Mouse (Mus musculus): ENCODE measurements around the gene Foxa2.
A peak's percentile ranks its signal among the peaks of the same experiment; 100 is the strongest.

Foxa2 gene

DNA sequence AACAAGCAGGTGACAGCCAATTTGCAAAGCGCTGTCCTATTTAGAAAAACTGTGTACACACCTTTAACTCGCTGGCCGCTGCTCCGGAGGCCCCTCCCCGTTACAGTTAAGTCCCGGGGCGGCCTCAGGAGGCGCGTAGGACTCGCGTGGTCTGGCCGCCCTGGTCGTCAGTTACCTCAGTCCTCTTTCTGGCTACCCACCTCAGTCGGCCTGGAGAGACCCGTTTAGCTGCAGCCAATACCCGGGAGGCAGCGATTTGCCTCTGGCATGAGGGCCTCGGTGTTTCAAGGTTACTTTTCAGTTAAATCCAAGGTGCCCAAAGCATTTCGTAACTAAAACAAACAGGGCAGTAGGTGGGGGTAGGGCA, at the start of gene Foxa2:
Foxa2 (minus strand) TSS at position 171 of the 367 bp plus-strand sequence.
- no peak for DNase-seq

DNA sequence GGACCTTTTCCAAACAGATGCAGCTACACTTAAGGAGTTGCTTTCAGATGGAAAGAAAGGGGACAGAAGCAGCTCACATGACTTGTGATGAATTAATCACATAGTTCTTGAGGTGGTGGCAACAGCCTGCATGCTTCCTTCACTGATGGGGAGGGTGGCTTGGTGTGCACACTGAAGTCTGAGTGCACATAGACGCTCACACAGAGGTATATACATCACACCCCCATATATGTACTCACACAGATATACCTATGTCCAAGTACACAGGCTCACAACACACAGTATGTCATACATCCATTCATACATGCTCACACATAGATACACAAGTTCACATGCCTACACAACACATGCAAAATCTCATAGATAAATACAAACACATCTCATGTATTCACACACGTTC, 45.3 kb upstream of the Foxa2 start:
- DNase-seq = no peak

DNA sequence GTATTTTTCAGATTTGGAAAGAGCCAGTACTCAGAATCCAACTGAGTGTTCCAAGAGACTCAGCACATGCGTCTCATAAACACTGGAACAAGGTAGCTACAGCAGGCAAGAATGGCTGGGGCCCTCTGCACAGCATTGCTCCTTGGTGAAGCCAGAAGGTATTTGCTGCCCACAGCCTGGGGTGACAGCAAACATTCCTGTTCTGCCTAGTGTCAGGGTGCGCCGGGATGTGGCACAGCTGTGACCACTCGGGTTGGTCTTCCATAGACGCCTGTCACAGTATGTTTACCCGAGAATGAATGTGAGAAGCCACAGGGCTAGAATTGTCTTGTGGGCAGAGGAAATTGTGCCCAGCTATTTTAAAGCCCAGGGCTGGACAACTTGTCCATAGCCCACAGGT, 44.9 kb upstream of the Foxa2 start:
- DNase-seq = no peak

DNA sequence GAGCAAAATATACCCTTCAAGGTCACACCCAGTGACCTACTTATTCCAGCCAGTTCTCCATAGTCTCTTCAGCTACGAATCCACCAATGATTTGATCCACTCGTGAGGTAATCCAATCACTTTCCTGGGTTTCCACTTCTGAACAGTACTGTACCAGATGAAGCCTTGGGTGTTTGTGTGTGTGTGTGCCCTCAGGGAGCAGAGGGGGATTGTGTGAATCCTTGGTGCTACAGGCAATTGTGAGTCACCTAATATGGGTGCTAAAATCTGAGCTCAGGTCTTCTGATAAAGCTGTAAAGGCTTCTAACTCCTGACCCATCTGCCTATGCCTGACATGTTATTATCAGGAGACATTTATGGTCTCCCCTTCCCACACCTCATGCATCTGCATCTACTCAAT, 43.3 kb upstream of the Foxa2 start:
- no peak for DNase-seq

DNA sequence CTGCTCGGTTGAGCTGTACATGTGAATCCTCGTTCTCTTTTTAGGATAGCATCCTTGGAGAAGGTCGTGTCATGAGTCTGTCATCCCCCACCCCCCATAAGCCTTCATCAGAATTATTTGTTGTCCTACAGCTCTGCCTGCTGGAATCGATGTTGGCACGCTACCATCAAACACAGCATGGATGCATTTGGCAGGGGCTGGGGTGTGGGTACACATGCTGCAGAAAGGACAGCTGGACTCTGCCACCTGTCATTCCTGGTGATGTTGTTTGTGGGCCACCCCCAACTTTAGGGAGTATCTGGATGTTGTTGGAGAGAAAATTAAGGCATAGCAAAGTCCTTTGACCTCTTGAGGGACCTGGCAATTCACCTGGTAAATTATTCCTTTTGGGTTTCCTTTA, 38.8 kb upstream of the Foxa2 start:
- DNase-seq = no peak

DNA sequence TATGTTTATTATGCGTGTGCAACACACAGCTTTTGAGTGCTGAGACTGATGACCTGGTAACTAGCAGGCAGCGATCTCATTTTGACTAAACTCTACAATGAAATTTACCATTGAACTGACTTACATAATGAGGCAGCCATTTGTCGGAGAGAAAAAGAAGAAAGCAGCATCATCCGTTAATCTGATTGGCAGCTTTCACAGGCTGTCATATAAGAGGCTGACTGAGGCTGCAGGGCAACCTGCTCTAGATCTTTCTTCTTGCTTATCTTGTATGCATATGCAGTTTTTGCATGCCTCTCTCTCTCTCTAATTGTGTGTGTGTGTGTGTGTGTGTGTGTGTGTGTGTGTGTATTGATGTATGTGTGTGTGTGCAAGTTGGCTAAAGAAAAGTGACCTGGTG, 38.4 kb upstream of the Foxa2 start:
- no peak for DNase-seq

DNA sequence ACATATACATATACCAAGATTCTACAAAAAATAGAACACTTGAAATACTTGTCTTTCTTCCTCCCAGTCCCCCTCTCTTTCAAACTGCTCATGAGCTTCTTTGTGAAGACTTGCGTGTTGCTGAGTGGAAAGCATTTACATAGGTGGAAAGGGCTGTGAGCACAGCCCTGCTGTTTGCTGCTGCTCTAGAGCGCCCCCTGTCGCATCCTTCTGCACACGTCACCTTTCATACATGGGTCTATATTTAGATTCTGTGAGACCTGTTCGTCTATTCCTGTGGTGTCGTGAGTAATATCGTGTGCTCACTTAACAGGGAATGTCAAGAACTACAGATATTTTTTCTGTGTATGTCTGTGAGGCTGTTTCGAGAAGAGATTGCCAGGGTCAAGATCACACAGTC, 35.5 kb upstream of the Foxa2 start:
- DNase-seq = peak; percentile 24 to 80

DNA sequence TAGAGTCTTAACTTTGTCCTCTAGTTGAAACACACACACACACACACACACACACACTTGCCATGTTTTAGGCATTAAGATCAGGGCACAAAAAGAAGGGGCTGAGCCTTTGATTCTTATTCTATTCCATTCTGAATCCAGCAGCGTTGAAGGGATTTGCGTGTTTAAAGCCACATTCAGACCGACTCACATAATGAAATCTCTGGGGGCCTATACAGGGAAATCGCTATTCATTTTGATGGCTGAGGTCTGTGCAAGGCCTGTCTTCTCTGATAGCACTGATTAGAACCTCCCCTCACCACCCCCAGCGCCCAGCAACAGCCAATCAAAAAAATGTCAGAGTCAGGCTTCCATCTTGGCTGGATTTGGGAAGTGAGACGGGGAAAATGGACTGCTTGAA, 13.9 kb upstream of the Foxa2 start:
- DNase-seq = no peak

DNA sequence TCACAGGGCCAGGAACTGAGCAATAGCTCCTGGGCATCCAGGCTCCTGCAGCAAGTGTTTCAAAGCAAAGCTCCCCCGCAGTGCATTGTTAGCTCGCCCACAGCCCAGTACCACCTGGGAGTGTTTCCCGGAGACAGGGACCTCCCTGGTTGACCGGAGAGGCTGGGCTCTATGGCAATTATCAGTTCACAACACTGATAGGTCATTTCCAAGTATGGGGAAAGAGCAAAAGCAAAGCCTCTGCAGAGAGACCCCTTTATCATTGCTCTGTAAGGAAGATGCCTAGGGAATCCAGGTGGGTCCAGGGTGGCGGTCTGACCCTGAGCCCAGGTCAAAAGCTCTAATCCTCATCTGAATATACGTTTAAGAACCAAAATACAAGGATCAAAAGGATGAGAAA, 6.6 kb upstream of the Foxa2 start:
- DNase-seq = no peak

DNA sequence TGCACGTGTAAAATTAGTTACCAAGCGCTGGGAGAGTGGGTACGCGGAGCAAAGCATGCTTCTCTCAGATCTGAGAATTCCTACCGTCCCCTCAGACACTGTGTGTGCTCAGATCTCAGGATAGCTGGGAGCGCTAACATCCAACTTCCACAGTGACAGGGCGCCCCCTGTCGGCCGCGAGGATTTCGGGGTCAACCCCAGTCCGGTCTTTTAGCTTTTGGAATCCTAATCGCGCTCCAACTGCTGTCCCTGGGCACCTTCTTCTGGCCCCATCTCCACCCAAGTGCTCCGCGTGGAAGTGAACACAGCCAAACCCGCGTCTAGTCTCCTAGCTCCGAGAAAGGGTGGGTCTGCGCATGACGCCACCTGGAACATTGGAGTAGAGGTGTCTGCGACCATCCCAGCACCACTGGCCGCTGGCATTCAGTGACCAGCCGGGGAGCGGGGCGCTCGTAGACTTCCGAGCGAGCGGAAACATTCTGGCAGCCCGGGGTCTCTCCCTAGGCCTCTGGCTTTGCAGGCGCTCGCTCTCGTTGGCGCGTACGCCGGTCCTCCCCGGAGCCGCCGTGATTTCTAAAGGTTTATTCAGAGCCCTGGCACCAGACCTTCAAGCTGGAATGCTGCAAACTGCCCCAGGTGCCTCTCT, 1.8 kb upstream of the Foxa2 start:
- DNase-seq = peak; percentile 61 to 92

DNA sequence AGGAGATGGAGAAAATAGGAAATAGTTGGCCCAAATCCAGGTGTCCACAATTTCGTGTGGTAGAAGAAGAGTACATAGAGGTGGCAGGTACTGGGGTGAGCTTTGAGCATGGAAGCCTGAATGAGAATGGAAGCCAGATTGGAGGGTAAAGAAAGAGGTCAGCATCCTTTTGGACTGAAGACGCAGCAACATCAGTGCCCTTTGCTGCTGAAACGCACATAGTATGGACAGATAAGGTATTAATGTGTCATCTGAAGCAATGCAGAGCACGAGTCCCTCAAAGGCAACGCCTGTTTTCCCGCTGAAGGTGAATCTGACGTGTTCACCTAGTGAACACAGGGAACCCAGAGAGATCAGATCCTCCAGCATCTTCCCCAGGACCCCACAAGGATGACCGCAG, 842 bp upstream of the Foxa2 start:
- DNase-seq = no peak

DNA sequence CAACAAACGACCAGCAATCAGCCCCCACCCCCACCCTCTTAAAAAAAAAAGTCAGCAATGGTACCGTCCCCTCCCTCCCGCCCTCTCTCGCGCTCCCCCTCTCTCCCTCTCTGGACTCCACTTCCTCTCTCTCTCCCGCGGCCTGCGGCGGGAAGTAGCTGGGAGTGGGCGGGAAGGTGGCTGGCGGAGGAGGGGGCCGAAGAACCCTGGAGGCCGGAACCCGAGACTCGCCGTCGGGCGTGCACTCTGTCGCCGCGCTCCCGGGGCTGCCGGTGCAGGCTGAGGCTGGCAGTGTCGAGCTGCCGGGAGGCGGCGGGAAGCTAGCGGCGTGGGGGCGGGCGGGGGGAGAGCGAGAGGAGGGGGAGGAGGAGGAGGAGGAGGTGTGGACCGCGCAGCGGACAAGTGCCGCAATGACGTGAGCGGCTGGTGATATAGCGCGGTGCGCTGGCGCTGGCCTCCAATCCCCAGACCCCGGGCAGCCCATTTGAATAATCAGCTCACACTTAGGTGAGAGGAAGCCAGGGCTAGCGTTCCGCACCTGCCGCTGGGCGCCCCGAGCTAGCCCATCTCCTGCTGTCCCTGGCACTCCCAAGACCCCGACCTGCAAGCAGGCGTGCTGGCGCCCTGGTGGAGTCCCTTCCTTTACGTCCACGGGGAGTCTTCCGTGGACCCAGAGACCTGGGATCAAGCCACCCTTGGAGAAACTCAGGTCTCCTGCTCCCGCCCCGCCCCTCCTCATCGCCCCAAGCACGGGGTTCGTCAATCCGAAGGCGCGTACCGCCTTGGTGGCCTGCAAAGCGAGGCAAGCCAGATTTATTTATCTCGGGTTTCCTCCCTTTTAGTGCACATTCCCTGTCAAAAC, 601 bp downstream of the Foxa2 start:
- no peak for DNase-seq

DNA sequence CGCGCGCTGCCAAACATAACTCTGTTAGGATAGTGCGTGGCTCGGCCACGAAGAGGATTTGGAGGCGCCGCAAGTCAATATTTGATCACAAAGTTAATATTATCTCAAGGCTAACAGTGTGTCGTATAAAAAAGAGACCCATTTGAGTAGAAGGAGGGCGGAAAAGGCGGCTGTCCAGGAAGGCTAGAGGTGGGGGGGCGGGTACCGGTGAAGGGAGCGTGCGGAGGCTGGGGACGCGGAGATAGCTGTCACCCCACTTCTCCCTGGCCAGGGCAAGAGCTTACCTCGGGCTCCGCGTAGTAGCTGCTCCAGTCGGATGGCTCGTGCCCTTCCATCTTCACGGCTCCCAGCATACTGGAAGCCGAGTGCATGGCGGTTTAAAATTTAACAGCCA, 1.2 kb downstream of the Foxa2 start:
- DNase-seq = no peak

DNA sequence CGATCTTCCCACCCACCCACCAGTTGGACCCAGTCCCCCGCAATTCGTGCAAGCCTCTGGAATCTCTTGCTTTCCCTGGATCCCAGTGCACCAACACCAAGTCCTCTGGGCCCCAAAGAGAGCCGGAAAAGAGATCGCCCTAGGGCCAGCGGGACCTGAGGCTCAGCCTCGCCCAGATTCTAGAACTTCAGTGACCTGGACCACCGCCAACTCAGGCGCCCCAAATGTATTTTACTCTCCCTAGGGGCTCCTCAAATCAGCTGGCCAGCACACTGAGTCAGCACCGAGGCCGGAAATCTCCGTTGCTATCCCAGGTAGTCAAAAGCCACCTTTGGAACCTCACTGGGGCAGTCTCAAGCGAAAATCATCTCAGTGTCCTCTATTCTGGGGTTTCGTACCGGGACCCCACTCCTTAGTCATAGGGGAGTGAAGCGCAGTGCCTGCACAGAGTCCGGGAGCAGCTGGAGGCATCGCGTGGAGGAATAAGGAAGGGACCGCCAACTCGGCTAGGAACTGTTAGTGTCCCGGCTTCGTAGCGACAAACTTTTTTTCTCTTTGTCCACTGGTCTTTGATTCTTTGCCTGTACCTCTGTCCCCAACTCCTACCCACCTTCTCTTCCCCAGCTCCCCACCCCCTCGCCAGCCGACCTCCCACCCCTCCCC, 1.8 kb downstream of the Foxa2 start:
- no peak for DNase-seq

DNA sequence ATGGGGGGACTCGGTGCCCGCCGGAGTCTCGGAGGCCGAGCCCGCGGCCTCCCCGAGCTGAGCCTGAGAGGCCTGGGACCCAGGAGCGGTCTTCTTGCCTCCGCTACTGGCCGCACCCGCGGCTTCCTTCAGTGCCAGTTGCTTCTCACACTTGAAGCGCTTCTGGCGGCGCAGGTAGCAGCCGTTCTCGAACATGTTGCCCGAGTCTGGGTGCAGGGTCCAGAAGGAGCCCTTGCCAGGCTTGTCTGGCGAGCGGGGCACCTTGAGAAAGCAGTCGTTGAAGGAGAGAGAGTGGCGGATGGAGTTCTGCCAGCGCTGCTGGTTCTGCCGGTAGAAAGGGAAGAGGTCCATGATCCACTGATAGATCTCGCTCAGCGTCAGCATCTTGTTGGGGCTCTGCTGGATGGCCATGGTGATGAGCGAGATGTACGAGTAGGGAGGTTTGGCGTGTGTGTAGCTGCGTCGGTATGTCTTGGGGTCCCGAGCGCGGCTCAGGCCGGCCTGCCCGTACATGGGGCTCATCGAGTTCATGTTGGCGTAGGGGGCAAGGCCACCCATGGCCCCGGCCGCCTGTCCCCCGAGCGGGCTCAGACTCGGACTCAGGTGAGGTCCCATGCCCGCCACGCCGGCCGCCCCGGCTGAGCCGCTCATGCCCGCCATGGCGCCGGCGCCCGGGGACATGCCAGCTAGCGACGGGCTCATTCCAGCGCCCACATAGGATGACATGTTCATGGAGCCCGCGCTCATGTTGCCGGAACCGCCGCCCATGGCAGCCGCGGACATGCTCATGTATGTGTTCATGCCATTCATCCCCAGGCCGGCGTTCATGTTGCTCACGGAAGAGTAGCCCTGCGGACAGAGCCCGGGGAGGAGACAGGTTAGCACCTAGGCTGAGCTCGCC, 2.5 kb downstream of the Foxa2 start:
- DNase-seq = no peak

DNA sequence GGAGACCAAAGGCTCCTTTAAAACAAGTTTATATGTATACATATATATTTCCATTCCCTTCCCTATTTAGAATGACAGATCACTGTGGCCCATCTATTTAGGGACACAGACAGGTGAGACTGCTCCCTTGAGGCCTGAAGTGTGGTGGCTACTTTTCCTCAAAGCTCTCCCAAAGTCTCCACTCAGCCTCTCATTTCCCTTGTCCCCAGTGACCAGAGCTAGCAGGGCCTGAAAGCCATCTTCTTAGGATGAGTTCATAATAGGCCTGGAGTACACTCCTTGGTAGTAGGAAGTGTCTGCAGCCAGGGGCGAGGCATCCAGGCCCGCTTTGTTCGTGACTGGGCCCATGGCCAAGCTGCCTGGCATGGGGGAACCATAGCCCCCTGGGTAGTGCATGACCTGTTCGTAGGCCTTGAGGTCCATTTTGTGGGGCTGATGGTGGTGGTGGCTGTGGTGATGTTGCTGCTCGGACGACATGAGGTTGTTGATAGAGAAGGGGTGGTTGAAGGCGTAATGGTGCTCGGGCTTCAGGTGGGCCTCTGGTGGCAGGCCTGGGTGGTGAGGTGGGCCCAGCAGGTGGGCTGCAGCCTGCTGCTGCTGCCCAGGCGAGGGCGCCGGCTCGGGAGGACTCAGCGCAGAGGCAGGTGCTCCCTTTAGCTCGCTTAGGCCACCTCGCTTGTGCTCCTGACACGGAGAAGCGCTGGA, 3.3 kb downstream of the Foxa2 start:
- DNase-seq = no peak

DNA sequence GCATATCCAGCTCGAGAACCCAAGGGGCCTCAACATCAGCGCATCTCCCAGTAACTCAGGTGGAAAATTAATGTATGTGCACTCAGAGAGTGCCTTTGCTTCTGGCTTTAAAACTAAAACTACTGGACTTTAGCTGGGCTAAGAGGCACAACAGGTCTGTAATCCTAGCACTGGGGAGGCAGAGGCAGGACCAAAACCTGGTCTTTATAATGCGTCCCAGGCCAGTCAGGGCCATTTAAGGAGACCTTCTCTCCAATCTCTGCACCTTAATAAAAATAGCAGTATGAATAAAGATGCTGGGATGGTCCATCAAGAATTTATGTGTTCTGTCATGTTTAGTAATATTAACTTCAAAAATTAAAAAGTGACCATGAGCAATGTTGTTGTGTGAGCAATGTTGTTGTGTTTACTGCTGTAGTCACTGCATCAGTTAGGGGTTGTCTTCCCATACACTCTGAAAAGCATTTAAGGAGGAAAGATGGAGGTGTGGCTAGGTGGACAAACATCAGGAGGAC, 4.6 kb downstream of the Foxa2 start:
- no peak for DNase-seq

DNA sequence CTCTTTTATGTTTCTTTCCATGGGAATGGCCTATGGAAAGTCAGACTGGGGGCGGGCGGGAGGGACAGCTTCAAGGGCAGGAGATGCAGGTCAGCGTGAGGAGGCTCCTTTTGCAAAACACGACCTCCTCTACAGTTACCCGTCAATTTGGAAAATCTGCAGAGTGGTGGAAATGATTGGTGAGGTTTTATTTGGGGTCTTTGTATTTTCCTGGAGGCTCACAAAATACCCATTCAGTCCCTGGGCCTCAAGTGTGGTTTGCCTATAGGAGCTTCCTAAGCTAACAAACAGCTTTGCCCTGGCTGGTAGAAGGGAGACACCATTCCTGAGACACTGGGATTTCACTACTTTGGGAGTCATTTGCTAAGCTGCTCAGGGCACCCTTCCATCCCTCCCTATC, 5.4 kb downstream of the Foxa2 start:
- DNase-seq = no peak

DNA sequence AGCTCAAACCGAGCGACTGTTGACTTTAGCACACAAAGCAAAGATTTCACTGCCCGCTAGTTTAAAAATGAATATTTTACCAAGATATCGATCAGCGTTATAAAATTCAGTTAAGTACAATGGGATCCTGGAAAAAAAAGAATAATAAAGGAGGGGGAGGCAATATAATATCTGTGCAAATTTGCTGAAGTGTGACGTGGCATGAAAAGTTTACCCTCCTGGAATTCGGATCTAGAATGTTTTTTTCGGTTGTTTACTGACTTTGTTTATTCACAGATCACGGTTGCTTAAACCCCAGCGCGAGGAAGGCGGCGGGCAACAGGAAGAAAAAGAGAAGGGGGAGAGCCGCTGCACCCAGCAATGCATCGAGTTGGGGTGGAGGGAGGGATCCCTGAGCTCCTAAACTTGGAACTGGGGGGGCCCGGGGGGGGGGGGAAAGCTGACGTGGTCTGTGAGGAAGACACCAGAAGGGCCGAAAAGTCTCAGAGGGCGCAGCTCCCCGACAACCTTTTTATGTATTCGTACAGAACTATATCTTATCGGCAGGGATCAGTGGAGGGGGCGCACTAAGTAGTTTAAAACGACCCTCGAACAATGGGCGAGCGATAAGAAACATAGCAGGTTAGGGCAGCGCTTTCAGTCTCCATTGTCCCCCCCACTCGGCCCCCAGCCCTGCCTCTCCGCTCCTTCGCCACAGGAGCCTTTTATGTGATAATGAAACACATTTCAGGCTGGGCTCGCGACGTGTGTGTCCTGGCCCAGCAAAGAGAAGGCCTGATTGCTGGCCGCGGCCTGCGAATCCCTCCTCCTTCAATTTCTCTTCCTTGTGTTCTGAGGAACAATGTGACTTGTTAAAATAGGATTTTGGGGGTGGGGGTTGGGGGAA, 6.3 kb downstream of the Foxa2 start:
- no peak for DNase-seq

DNA sequence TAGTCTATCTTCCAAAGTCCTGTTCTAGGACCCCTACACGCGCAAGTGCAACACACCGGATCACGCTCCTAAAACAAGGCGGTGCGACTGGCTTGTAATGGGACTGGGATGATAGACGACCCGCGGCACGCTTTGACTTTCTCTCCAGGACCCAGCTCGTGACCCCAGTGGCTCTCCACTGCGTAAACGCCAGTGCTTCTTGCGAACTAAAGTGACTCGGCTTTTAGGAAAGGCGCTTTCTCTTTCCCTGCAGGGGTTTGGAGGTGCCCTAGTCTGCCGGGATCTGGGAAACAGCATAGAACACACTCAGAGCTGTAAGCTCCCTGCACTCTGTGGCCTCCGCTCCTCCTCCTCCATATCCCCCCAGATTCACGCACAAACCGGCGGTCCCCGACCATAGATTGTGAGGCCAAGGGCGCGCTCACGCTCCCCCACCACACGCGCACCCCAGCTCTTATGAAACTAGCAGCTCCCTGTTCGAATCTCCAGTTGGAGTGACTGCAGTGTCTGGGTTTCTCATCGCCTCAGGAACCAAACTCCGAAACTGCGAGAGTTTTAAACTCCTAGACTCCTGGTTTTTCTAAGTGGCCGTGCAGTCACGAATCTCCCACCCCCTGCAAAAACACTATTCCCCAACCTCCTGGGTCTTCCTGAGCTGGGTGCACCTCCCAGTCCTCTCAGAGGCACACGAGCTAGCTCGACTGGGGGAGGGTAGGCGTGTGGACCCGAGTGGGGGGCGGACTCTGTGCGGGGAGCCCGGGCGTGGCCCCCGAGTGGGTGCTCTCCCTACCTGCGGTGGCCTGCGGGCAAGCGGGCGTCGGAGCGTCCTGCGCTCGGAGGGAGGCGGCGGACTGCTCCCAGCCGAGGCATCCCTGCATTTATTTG, 7.2 kb downstream of the Foxa2 start:
- DNase-seq = no peak
